Mouse (Mus musculus) embryo, embryonic 10.5 days (tissue): Measurements from ENCODE around the gene Sh2d1b2.
A peak's percentile ranks its signal among the peaks of the same experiment; 100 is the strongest.

Experiments used
- DNase-seq: peaks from one replicate; pipeline ENCODE4 v3.0.0-alpha.2; 2015; ENCODE audit warnings: low spot score

Gene Sh2d1b2

GRCm38 (mm10) chr1:170277016-170277415, 44.5 kb downstream of the Sh2d1b2 start, which contains the start of gene Sh2d1b1:
Gene Sh2d1b1, plus strand, starts transcription at chr1:170277320.
- DNase-seq = no peak

DNA sequence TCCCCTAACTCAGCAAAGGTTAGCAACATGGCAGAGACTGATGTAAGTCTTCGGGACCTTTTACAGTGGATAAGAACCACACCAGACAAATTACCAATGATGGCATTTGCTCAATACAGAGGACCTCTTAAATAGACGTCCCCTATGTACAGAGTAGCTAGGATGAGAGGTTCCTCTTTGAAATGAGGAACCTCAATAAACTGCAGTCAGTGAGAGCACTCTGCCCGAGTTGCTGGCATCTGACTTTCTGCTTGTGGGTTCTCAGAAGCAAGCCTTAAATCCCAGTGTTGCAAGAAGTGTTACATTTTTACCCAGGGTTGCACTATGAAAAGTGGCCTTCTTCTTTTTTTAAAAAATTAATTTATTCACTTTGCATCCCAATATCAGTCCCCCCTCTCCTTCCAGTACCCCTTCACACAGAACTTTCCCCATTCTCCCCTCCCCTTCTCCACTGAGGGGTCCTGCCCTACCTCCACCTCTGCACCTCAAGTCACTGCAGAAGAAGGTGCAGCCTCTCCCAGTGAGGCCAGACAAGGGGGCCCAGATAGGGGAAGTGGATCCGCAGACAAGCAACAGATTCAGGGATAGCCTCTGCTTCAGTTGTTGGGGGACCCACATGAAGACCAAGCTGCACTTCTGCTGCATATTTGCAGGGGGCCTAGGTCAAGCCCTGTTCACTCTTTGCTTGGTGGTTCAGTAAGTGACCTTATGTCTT, 50.0 kb downstream of the Sh2d1b2 start:
- DNase-seq = no peak

GRCm38 (mm10) chr1:170292239-170292951, 59.8 kb downstream of the Sh2d1b2 start:
- peak; percentile 85 for DNase-seq

DNA sequence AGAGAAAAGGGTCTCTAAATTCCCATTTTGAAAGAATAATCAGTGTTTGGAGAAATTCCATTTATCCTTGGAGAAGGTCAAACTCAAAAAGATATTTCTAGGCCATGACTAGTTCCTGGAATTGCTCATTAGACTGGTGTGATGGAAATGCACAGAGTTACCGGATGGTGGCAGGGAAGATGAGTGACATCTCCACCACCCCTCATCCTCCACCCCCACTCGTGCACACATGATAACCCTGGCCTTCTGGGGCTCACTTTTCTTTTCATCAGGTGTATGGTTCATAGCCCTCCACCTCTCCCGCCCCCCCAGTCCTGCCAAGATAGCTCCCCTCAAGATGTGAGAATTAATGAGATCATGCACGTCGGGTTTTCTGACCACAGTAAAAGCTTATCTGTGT, 60.7 kb downstream of the Sh2d1b2 start:
- DNase-seq = no peak

DNA sequence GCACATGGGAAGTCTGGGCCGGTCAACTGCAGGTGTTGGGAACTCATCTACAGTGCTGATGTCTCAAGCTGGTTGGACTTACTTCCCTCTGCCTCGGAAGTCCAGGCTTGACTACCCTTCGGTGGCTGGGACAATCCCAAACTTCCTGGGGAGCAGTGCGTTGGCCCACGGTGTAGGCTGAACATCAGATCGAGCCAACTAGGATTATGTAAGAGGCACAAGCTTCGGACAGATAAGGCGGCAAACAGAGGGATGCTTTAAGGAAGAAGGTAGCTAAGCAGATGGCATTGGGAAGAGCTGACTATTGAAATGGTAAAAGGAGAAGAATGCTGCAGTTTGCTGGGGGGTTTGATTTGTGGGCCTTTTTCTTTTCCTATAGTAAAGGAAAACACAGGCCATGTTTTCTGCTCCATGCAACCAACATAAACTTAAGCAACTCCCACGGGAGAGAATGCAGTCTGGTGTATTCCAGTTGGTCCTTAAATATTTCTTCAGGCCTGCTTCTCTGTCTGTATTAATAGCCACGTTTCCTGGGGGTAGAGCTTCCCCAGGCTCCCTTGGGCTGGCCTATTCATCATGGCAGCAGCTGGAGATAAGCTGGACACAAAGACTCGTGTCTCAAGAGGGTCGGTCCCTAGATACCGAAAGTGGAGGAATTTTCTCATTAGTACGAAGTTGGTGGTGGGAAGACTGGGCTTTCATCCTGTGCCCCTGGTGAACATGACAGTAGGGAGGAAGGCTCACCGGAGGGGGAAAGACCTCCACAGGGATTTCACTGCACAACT, 62.4 kb downstream of the Sh2d1b2 start:
- peak; percentile 27 for DNase-seq

- DNase-seq = no peak
These were observed 66.9 kb downstream of the Sh2d1b2 start for GRCm38 (mm10) chr1:170299496-170299895.

DNA sequence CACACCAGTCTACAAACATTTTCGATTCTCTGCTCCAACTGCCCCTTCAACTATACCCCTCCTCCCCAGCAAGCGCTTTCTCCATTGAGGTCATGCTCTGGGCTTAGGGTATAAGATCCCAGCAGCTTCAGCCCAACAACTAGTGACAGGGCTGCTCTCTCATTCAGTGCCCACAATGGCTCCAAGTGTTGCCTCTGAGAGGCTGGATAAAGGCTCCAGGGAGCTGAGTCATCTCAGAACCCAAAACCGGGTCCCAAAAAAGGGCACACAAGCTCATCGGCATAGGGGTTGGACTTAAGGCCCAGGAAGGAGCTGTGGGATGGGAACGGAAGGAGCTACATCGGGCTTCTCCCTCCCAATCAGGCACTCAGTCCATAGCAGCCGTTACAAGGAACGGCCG, 69.1 kb downstream of the Sh2d1b2 start:
- no peak for DNase-seq

DNA sequence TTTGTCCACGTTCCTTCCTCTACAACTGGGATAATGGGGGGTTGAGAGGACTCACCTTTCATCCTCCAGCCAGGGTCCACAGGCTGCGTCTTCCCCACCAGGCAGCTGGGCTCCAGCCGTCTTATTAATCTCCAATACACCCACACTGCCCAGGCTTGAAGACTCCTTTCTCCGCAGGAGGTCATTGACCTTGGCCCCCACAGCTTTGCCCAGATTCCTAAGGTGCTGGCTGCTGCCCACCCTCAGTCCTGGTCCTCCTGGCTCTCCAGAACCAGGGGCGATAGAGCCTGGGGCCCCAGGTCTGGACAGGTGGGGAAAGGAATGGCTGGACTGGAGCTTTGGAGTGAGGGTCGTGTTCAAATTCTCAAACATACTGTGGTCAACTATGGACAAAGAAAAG, 69.9 kb downstream of the Sh2d1b2 start:
- no peak for DNase-seq

DNA sequence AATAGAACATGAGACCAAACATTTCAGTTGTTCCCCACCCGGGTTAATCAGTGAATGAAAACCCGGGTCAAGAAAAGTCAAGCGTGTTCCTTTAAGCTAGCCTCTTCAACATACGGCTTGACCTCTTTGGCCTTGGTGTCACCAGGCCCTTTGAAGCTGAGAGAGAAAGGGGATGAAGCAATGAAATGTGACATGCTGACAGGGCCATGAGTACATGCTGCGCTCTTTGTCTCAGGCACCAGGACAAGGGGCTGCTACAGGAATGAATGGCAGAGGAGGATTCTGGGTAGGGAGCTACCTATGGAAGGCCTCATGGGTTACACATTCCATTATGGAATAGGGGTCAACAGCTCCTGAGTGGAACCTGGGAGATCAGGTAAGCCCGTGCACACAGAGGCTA, 70.6 kb downstream of the Sh2d1b2 start:
- DNase-seq = peak; percentile 50
